Mouse (Mus musculus) ES-Bruce4 (cell line): Measurements from ENCODE around the gene Ttc9.

ENCODE experiments used
- CTCF ChIP-seq: IDR thresholded peaks from one replicate; pipeline ENCODE4 v1.8.1; 2011; ENCODE audit warnings: low read depth, low read length
- POLR2A ChIP-seq: IDR thresholded peaks from one replicate; pipeline ENCODE4 v1.8.1; 2011; ENCODE audit warnings: low read length; ENCODE audit not compliant: insufficient read depth

DNA sequence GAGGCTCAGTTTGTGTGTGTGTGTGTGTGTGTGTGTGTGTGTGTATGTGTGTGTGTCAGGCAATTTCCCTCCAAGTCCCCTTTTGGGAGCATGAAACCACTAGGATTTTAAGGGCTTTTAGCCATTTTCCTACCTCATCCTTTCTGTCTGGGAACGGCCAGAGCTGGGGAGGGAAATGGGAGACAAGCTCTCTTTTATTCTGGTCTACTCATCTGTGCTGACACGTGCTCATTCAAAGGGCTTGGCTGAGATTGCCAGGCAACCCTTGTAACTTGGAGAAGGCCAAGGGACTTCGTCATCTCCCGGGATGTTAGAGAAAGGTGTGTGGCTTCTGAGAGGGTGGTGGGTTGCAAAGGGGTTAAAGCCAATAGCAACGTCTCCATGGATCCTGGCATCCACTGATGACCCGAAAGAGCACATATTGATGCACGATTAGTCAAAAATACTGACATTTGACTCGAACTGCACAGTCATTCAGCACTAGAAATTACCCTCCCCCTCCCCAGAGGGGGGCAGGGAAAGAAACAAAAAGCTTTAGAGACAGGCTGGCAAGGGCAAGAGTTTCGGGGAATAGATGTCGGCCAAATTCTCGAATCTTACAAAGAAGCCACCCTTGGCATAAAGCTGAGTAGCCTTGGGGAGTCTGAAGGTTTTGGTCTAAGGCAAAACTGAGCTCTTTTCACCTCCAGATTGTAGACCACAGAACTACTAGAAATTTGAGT is 11.5 kb downstream of the Ttc9 start:
- TF ChIP-seq CTCF (no peak), POLR2A (no peak)
